ENCODE assay signal across 9 mouse cellular contexts in the genomic region with DNA sequence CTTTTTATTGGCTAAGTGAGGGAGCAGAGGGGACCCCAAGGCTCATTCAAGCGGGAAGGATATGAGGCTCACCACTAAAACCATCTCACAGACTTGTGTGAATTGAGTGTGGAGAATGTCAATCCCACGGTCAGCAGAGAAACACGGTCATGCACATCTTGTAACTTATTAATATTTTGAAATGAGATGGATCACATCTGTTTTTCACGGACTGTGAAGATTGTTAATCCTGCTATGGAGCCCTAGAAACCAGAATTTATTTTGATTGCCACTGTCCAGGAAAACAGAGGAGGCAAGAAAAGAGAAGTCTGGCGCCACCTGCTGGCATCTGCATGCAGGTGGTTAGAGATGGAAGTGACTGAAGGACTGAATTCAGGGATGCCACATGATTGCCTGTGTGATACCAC. TPM values are rescaled to one million over a fixed set of nuclear protein-coding genes. Genes with fewer than 3 reads are reported as not detected.
A peak's percentile ranks its signal among the peaks of the same experiment; 100 is the strongest.
DNase-seq lines count a peak whose midpoint lies in the region; ATAC-seq lines count a peak whose summit lies in the region.
"Had no signal": no experiment of that assay in that cellular context is flagged by ENCODE, and none has a peak within 500 bp of the region (broad histone marks: within the 10 kb centered on the region; RNA-seq: fewer than 3 reads in every experiment).

No protein-coding gene starts in this region.

- no peak overlapping the region for H3K4me3 ChIP-seq in forebrain, embryonic 11.5 days (ENCODE audit: low read depth, low read length)
- H3K4me3 ChIP-seq in hindbrain, embryonic 13.5 days = no peak overlapping the region
- H3K4me3 ChIP-seq: lung, embryonic 15.5 days had no signal

- H3K4me1 ChIP-seq in forebrain, embryonic 11.5 days (replicated peaks; ENCODE audit: control insufficient read depth, insufficient read depth, low read length) = no peaks in the 10 kb centered on the region
- H3K4me1 ChIP-seq in hindbrain, embryonic 13.5 days (replicated peaks) = no peaks in the 10 kb centered on the region
- H3K4me1 ChIP-seq: lung, embryonic 15.5 days had no signal

- ATAC-seq in forebrain, embryonic 11.5 days (replicated peaks; ENCODE audit: low FRiP score) = peak; percentile 69
- peak; percentile 85 for ATAC-seq in hindbrain, embryonic 13.5 days (ENCODE audit: low FRiP score)
- ATAC-seq in inflammation-experienced regulatory T-cells, adult 6 months = no peak

- no peaks in the 10 kb centered on the region for H3K9me3 ChIP-seq in forebrain, embryonic 11.5 days (ENCODE audit: control insufficient read depth, low read length)
- H3K9me3 ChIP-seq in hindbrain, embryonic 13.5 days = no peaks in the 10 kb centered on the region
- H3K9me3 ChIP-seq: lung, embryonic 15.5 days had no signal

- H3K4me2 ChIP-seq in forebrain, embryonic 11.5 days (ENCODE audit: low read depth, low read length, severe bottlenecking) = no peak overlapping the region
- H3K4me2 ChIP-seq in hindbrain, embryonic 13.5 days = no peak overlapping the region
- H3K4me2 ChIP-seq: lung, embryonic 15.5 days had no signal

- H3K27me3 ChIP-seq in forebrain, embryonic 11.5 days (ENCODE audit: control insufficient read depth, insufficient read depth, low read length) = no peaks in the 10 kb centered on the region
- H3K27me3 ChIP-seq in hindbrain, embryonic 13.5 days = no peaks in the 10 kb centered on the region
- H3K27me3 ChIP-seq: lung, embryonic 15.5 days had no signal

- WGBS in forebrain, embryonic 11.5 days = 44% methylated on average over 5 of the region's 5 CpGs
- WGBS in hindbrain, embryonic 13.5 days = 38% methylated on average over 5 of the region's 5 CpGs

- no peak overlapping the region for H3K9ac ChIP-seq in forebrain, embryonic 11.5 days (ENCODE audit: low read length)
- H3K9ac ChIP-seq in hindbrain, embryonic 13.5 days = no peak overlapping the region
- H3K9ac ChIP-seq: lung, embryonic 15.5 days had no signal

- peak; percentile 91 for DNase-seq in NIH3T3 (ENCODE audit: low read depth)
- peak; percentile 54 for DNase-seq in c-Kit-positive CD71-negative TER-119-negative erythroid progenitor cells, embryonic 14.5 days (ENCODE audit: low read depth)
- peak; percentile 84 for DNase-seq in forebrain, embryonic 11.5 days (ENCODE audit: low spot score)
- peak; percentile 56 for DNase-seq in layer of hippocampus, adult 9-11 months
- peak; percentile 57 to 66 for DNase-seq in lung, postnatal 4 days
- peak; percentile 76 to 85 for DNase-seq in right cerebral cortex, postnatal 10 days (ENCODE audit: low spot score in 2 of 2)

- H3K27ac ChIP-seq in forebrain, embryonic 11.5 days (ENCODE audit: low read depth, low read length) = no peak overlapping the region
- no peak overlapping the region for H3K27ac ChIP-seq in hindbrain, embryonic 13.5 days
- H3K27ac ChIP-seq: lung, embryonic 15.5 days had no signal

- H3K36me3 ChIP-seq in forebrain, embryonic 11.5 days (ENCODE audit: control insufficient read depth, insufficient read depth, low read length) = no peaks in the 10 kb centered on the region
- H3K36me3 ChIP-seq in hindbrain, embryonic 13.5 days = no peaks in the 10 kb centered on the region
- H3K36me3 ChIP-seq: lung, embryonic 15.5 days had no signal

RNA-seq across cellular contexts. Expression of a gene that starts 19.1 kb away (rescaled TPM):
- polyA plus RNA-seq in forebrain, embryonic 11.5 days (2014; fragmentation: Nextera tagmentation; extraction: Ambion mirVana) = not detected in 2 replicates
- not detected in 2 replicates for polyA plus RNA-seq in hindbrain, embryonic 13.5 days (2015; fragmentation: Nextera tagmentation; extraction: Ambion mirVana)
- polyA plus RNA-seq in inflammation-experienced regulatory T-cells, adult 6 months (2017; shearing (Covaris generic)) = not detected

RNA-seq across cellular contexts. Expression of a gene that starts 35.5 kb away (rescaled TPM):
- not detected in 2 replicates for polyA plus RNA-seq in forebrain, embryonic 11.5 days (2014; fragmentation: Nextera tagmentation; extraction: Ambion mirVana)
- polyA plus RNA-seq in hindbrain, embryonic 13.5 days (2015; fragmentation: Nextera tagmentation; extraction: Ambion mirVana) = not detected in 2 replicates
- not detected for polyA plus RNA-seq in inflammation-experienced regulatory T-cells, adult 6 months (2017; shearing (Covaris generic))
- polyA plus RNA-seq: lung, embryonic 15.5 days had no signal
